9 mouse cellular contexts compared by ENCODE assay signal in genomic region chr2:178117946-178118345, GRCm38 (mm10). TPM values are rescaled to one million over a fixed set of nuclear protein-coding genes. Genes with fewer than 3 reads are reported as not detected.
A peak's percentile ranks its signal among the peaks of the same experiment; 100 is the strongest.
DNase-seq lines count a peak whose midpoint lies in the region; ATAC-seq and TF ChIP-seq lines count a peak whose summit lies in the region.
"Had no signal": no experiment of that assay in that cellular context is flagged by ENCODE, and none has a peak within 500 bp of the region (broad histone marks: within the 10 kb centered on the region; RNA-seq: fewer than 3 reads in every experiment).

No protein-coding gene starts in this region.

- no peak overlapping the region for H3K9ac ChIP-seq in intestine, embryonic 14.5 days (ENCODE audit: low read length)
- H3K9ac ChIP-seq in intestine, embryonic 16.5 days (ENCODE audit: low read depth, low read length) = no peak overlapping the region
- no peak overlapping the region for H3K9ac ChIP-seq in limb, embryonic 14.5 days (ENCODE audit: low read depth, low read length, severe bottlenecking)
- H3K9ac ChIP-seq: embryonic facial prominence, embryonic 12.5 days had no signal

- WGBS in intestine, embryonic 14.5 days = 22% methylated on average over 12 of the region's 12 CpGs
- WGBS in intestine, embryonic 16.5 days = 20% methylated on average over 12 of the region's 12 CpGs
- 23% methylated on average over 12 of the region's 12 CpGs for WGBS in limb, embryonic 14.5 days

- no peak for ATAC-seq in intestine, embryonic 14.5 days (replicated peaks; ENCODE audit: low FRiP score, low TSS enrichment, low read depth)
- no peak for ATAC-seq in intestine, embryonic 16.5 days
- ATAC-seq in limb, embryonic 14.5 days (ENCODE audit: low FRiP score, low read depth) = no peak

- H3K4me2 ChIP-seq in intestine, embryonic 14.5 days (ENCODE audit: low read length) = no peak overlapping the region
- no peak overlapping the region for H3K4me2 ChIP-seq in intestine, embryonic 16.5 days (ENCODE audit: low read depth, low read length)
- no peak overlapping the region for H3K4me2 ChIP-seq in limb, embryonic 14.5 days (replicated peaks; ENCODE audit: low read depth, low read length, severe bottlenecking)

- H3K27ac ChIP-seq in intestine, embryonic 14.5 days (ENCODE audit: low read depth) = no peak overlapping the region
- H3K27ac ChIP-seq in intestine, embryonic 16.5 days (ENCODE audit: low read length) = no peak overlapping the region
- H3K27ac ChIP-seq in limb, embryonic 14.5 days (replicated peaks; ENCODE audit: low read depth, low read length) = no peak overlapping the region
- H3K27ac ChIP-seq: embryonic facial prominence, embryonic 12.5 days had no signal

- no peaks in the 10 kb centered on the region for H3K9me3 ChIP-seq in intestine, embryonic 14.5 days (ENCODE audit: control insufficient read depth, low read length)
- no peaks in the 10 kb centered on the region for H3K9me3 ChIP-seq in intestine, embryonic 16.5 days (ENCODE audit: control insufficient read depth, low read length)
- no peaks in the 10 kb centered on the region for H3K9me3 ChIP-seq in limb, embryonic 14.5 days (ENCODE audit: control insufficient read depth, low read length)
- H3K9me3 ChIP-seq: embryonic facial prominence, embryonic 12.5 days had no signal

- no peak for TF ChIP-seq POLR2A in limb, embryonic 14.5 days (IDR thresholded peaks at IDR 0.05; ENCODE audit: borderline replicate concordance, extremely low read depth, insufficient read depth, insufficient read length)

- intact Hi-C loops in heart, postnatal 14 days (cut with DNase I) = no loop called here

- DNase-seq in intestine, embryonic 14.5 days (ENCODE audit: low spot score) = peak; percentile 73
- DNase-seq in NIH3T3 (ENCODE audit: low read depth) = peak; percentile 70
- peak; percentile 77 to 87 for DNase-seq in cerebellum, postnatal 25 days
- peak; percentile 37 to 53 for DNase-seq in heart, postnatal 14 days
- peak; percentile 19 for DNase-seq in limb, embryonic 14.5 days (ENCODE audit: low spot score)
- DNase-seq in retina, adult 2 months (ENCODE audit: low read depth, low spot score) = peak; percentile 20
- DNase-seq in natural killer cell, adult 2 months (ENCODE audit: low spot score in 2 of 2) = no peak

- H3K36me3 ChIP-seq in intestine, embryonic 14.5 days (ENCODE audit: control insufficient read depth, insufficient read depth, low read length) = no peaks in the 10 kb centered on the region
- no peaks in the 10 kb centered on the region for H3K36me3 ChIP-seq in intestine, embryonic 16.5 days (ENCODE audit: control insufficient read depth, insufficient read depth, low read length)
- no peaks in the 10 kb centered on the region for H3K36me3 ChIP-seq in limb, embryonic 14.5 days (ENCODE audit: control insufficient read depth, insufficient read depth, low read length)
- H3K36me3 ChIP-seq: embryonic facial prominence, embryonic 12.5 days had no signal

- no peaks in the 10 kb centered on the region; the same call in 1 of the 2 replicates for H3K4me1 ChIP-seq in intestine, embryonic 14.5 days (replicated peaks; ENCODE audit: control insufficient read depth, insufficient read depth, low read length)
- H3K4me1 ChIP-seq in intestine, embryonic 16.5 days (ENCODE audit: control insufficient read depth, insufficient read depth, low read length) = peaks cover 2% of the 10 kb centered on the region; the same call in 1 of the 2 replicates
- H3K4me1 ChIP-seq in limb, embryonic 14.5 days (ENCODE audit: control insufficient read depth, insufficient read depth, low read length) = 0 out of 2 replicates have a peak, but pooled peaks cover 13% of the 10 kb centered on the region

- no peak overlapping the region for H3K4me3 ChIP-seq in intestine, embryonic 14.5 days (ENCODE audit: low read depth, low read length)
- H3K4me3 ChIP-seq in intestine, embryonic 16.5 days (ENCODE audit: low read length) = no peak overlapping the region
- H3K4me3 ChIP-seq in limb, embryonic 14.5 days (replicated peaks; ENCODE audit: low read length) = no peak overlapping the region

- peaks cover 22% of the 10 kb centered on the region for H3K27me3 ChIP-seq in intestine, embryonic 14.5 days (replicated peaks; ENCODE audit: control insufficient read depth, insufficient read depth, low read length)
- peaks cover 16% of the 10 kb centered on the region for H3K27me3 ChIP-seq in intestine, embryonic 16.5 days (replicated peaks; ENCODE audit: control insufficient read depth, insufficient read depth, low read length)
- H3K27me3 ChIP-seq in limb, embryonic 14.5 days (ENCODE audit: control insufficient read depth, insufficient read depth, low read length) = peaks cover 10% of the 10 kb centered on the region; the same call in 1 of the 2 replicates

RNA-seq across cellular contexts. Expression of gene Phactr3, which starts 0.8 kb away (rescaled TPM):
- polyA plus RNA-seq in intestine, embryonic 14.5 days (2014; fragmentation: Nextera tagmentation; extraction: Ambion mirVana) = 2.3 and 3.3 TPM in 2 replicates
- 1.3 and 2.2 TPM in 2 replicates for polyA plus RNA-seq in intestine, embryonic 16.5 days (2015; fragmentation: Nextera tagmentation; extraction: Ambion mirVana)
- total RNA-seq in heart, postnatal 14 days (2021) = 1 to 10 TPM; 1.2 to 1.4 TPM
- polyA plus RNA-seq in limb, embryonic 14.5 days (2012; rRNA removed) = 0.48 and 0.56 TPM in 2 replicates
- 0.46 and 0.55 TPM in 2 replicates for polyA plus RNA-seq in limb, embryonic 14.5 days (2014; fragmentation: Nextera tagmentation; extraction: Ambion mirVana)

RNA-seq across cellular contexts. Expression of gene Zfp931, which starts 39.7 kb away (rescaled TPM):
- polyA plus RNA-seq in intestine, embryonic 14.5 days (2014; fragmentation: Nextera tagmentation; extraction: Ambion mirVana) = 20.7 and 20.9 TPM in 2 replicates
- 15.1 and 16.2 TPM in 2 replicates for polyA plus RNA-seq in intestine, embryonic 16.5 days (2015; fragmentation: Nextera tagmentation; extraction: Ambion mirVana)
- 10 to 100 TPM; 10.8 to 12.4 TPM for total RNA-seq in heart, postnatal 14 days (2021)
- polyA plus RNA-seq in limb, embryonic 14.5 days (2012; rRNA removed) = 6.9 and 9.6 TPM in 2 replicates
- 14.7 and 16.2 TPM in 2 replicates for polyA plus RNA-seq in limb, embryonic 14.5 days (2014; fragmentation: Nextera tagmentation; extraction: Ambion mirVana)

Comparison
In these comparisons a context has a peak if more than half of its experiments do, and no peak if none do; other contexts are left out.
1. DNase-seq: peak in intestine, embryonic 14.5 days (single experiment), NIH3T3 (single experiment), cerebellum, postnatal 25 days (2 of 2), heart, postnatal 14 days (2 of 2), limb, embryonic 14.5 days (single experiment) and retina, adult 2 months (single experiment); none in natural killer cell, adult 2 months (0 of 2).